Mouse (Mus musculus) CH12.LX (cell line): ENCODE results near the gene Myrip.

ENCODE experiments used
- CHD1 ChIP-seq: IDR thresholded peaks from 2 replicates; pipeline ENCODE4 v1.6.1; 2012; ENCODE audit warnings: low read depth, low read length, improper control_type of control experiment, inconsistent platforms
- CHD2 ChIP-seq: IDR thresholded peaks from 2 replicates; pipeline ENCODE4 v1.6.1; 2011; ENCODE audit warnings: low read length, improper control_type of control experiment
- JUN ChIP-seq: IDR thresholded peaks from 2 replicates; pipeline ENCODE4 v1.6.1; 2011; ENCODE audit warnings: low read depth, mild to moderate bottlenecking, low read length, improper control_type of control experiment, moderate library complexity; ENCODE audit not compliant: insufficient read depth
- MAX ChIP-seq: IDR thresholded peaks from 2 replicates; pipeline ENCODE4 v1.6.1; 2011; ENCODE audit warnings: low read length, improper control_type of control experiment
- MXI1 ChIP-seq: IDR thresholded peaks from 2 replicates; pipeline ENCODE4 v1.6.1; 2011; ENCODE audit warnings: mild to moderate bottlenecking, low read depth, low read length, improper control_type of control experiment
- POLR2A ChIP-seq: IDR thresholded peaks from 2 replicates; pipeline ENCODE4 v1.6.1; 2011; ENCODE audit warnings: low read depth, mild to moderate bottlenecking, improper control_type of control experiment, low read length
- UBTF ChIP-seq: IDR thresholded peaks from 2 replicates; pipeline ENCODE4 v1.6.1; 2012; ENCODE audit warnings: low read depth, mild to moderate bottlenecking, inconsistent platforms, low read length, improper control_type of control experiment, moderate library complexity
- ZC3H11A ChIP-seq: IDR thresholded peaks from 2 replicates; pipeline ENCODE4 v1.6.1; 2012; ENCODE audit warnings: low read depth, mild to moderate bottlenecking, inconsistent platforms, low read length, improper control_type of control experiment

- TF ChIP-seq MAX, result no peak
- no peak for TF ChIP-seq CHD1
- no peak for TF ChIP-seq UBTF
- TF ChIP-seq MXI1, result no peak
- TF ChIP-seq ZC3H11A, result no peak
- no peak for TF ChIP-seq POLR2A
- TF ChIP-seq JUN, result no peak
- TF ChIP-seq CHD2, result no peak
Measured at GRCm38 (mm10) chr9:120351474-120351873, 50.2 kb downstream of the Myrip start.
